Mouse (Mus musculus): ENCODE data around the gene Sept14. TPM values are rescaled to one million over a fixed set of nuclear protein-coding genes. Genes with fewer than 3 reads are reported as not detected.

The Sept14 gene
- polyA plus RNA-seq, 1 experiment: not detected

- Histone ChIP-seq H3K4me3 (ENCODE audit: extremely low read depth, insufficient read depth, insufficient read length) (no peak overlapping the region), H3K27ac (ENCODE audit: insufficient read depth, low read length) (no peak overlapping the region), H3K4me1 (ENCODE audit: control insufficient read depth, insufficient read depth, insufficient read length) (no peaks in the 10 kb centered on the region), H3K36me3 (ENCODE audit: control insufficient read depth, insufficient read depth, low read length) (no peaks in the 10 kb centered on the region), H3K27me3 (ENCODE audit: control insufficient read depth, insufficient read depth, low read length) (no peaks in the 10 kb centered on the region)
- no peak for DNase-seq (ENCODE audit: low read depth in 1 of 2, low spot score in 2 of 2)
- WGBS: 89% methylated on average over 5 of the region's 5 CpGs
- TF ChIP-seq POLR2A (IDR thresholded peaks at IDR 0.05; ENCODE audit: low read depth, low read length) (no peak), CTCF (IDR thresholded peaks at IDR 0.05; ENCODE audit: extremely low read depth, insufficient read depth, insufficient read length, insufficient replicate concordance) (no peak)
Observed at GRCm38 (mm10) chr5:129650858-129651257, 57.5 kb downstream of the Sept14 start.

Other genes with a start within 250 kb of the Sept14 start
- gene Sfswap, start 207.3 kb downstream of the Sept14 start, polyA plus RNA-seq (2012; rRNA removed): 69.8 and 89.7 TPM in 2 replicates
- gene Mmp17, start 124.3 kb downstream of the Sept14 start, polyA plus RNA-seq (2012; rRNA removed): 3.2 and 3.4 TPM in 2 replicates
- gene Zfp11, start 38.4 kb downstream of the Sept14 start, polyA plus RNA-seq (2012; rRNA removed): 0.61 and 0.73 TPM in 2 replicates
- gene Mrps17, start 7.0 kb upstream of the Sept14 start, polyA plus RNA-seq (2012; rRNA removed): 29.2 and 34.9 TPM in 2 replicates
- 16.3 and 19.4 TPM in 2 replicates for gene Nipsnap2, start 16.6 kb upstream of the Sept14 start, polyA plus RNA-seq (2012; rRNA removed)
- 13.3 and 14.2 TPM in 2 replicates for gene Psph, start 78.9 kb upstream of the Sept14 start, polyA plus RNA-seq (2012; rRNA removed)
- gene Sumf2, start 138.5 kb upstream of the Sept14 start, polyA plus RNA-seq (2012; rRNA removed): 9.5 and 11.5 TPM in 2 replicates
- 274 and 522 TPM in 2 replicates for gene Chchd2, start 179.0 kb upstream of the Sept14 start, polyA plus RNA-seq (2012; rRNA removed)
- gene Zbed5, start 187.2 kb upstream of the Sept14 start, polyA plus RNA-seq (2012; rRNA removed): 0.56 and 0.65 TPM in 2 replicates
- 0.13 and 0.14 TPM in 2 replicates for gene Phkg1, start 190.0 kb upstream of the Sept14 start, polyA plus RNA-seq (2012; rRNA removed)
- gene Nupr1l, start 200.0 kb upstream of the Sept14 start, polyA plus RNA-seq (2012; rRNA removed): 2.4 and 4.9 TPM in 2 replicates
- gene Vkorc1l1, start 233.5 kb upstream of the Sept14 start, polyA plus RNA-seq (2012; rRNA removed): 7.5 and 8.1 TPM in 2 replicates